Mouse (Mus musculus) neural tube, embryonic 14.5 days (tissue): ENCODE measurements around the gene Slc4a8. TPM values are rescaled to one million over a fixed set of nuclear protein-coding genes. Genes with fewer than 3 reads are reported as not detected.

Experiments
- ATAC-seq: fragments of 200-750 bp; cut with Nextera tagmentation; 2 replicates; pipeline ENCODE4 v1.8.0; 2017; ENCODE audit warnings: low read depth, mild to moderate bottlenecking, moderate TSS enrichment, moderate library complexity
- H3K27ac ChIP-seq: fragments of 300-500 bp; sonication (generic); 2 replicates; pipeline ENCODE4 v1.5.1; 2014; ENCODE audit warnings: low read depth, mild to moderate bottlenecking, control low read depth, low read length, moderate library complexity, mixed read lengths
- H3K27me3 ChIP-seq: fragments of 300-500 bp; sonication (generic); 2 replicates; pipeline ENCODE4 v1.6.1; 2014; ENCODE audit warnings: low read length; ENCODE audit not compliant: control insufficient read depth, insufficient read depth
- H3K36me3 ChIP-seq: fragments of 300-500 bp; sonication (generic); 2 replicates; pipeline ENCODE4 v1.6.1; 2014; ENCODE audit warnings: low read length, mixed read lengths; ENCODE audit not compliant: control insufficient read depth, insufficient read depth
- H3K4me1 ChIP-seq: fragments of 300-500 bp; sonication (generic); 2 replicates; pipeline ENCODE4 v1.6.1; 2014; ENCODE audit warnings: low read length; ENCODE audit not compliant: control insufficient read depth, insufficient read depth
- H3K4me2 ChIP-seq: fragments of 300-500 bp; sonication (generic); 2 replicates; pipeline ENCODE4 v1.6.1; 2014; ENCODE audit warnings: mild to moderate bottlenecking, low read depth, low read length, control low read depth
- H3K4me3 ChIP-seq: fragments of 300-500 bp; sonication (generic); 2 replicates; pipeline ENCODE4 v1.5.1; 2014; ENCODE audit warnings: low read depth, low read length, control low read depth, mixed read lengths
- H3K9ac ChIP-seq: fragments of 300-500 bp; sonication (generic); replicated peaks from 2 replicates; pipeline ENCODE4 v1.6.1; 2014; ENCODE audit warnings: low read depth, mild to moderate bottlenecking, control low read depth, low read length, mixed read lengths
- H3K9me3 ChIP-seq: fragments of 300-500 bp; sonication (generic); 2 replicates; pipeline ENCODE4 v1.6.1; 2016; ENCODE audit warnings: low read length; ENCODE audit not compliant: control insufficient read depth
- WGBS: fragments of 180-500 bp; shearing (Covaris S2); extraction: QIAGEN DNeasy Blood & Tissue Kit; methylation state at CpG from one replicate; pipeline ENCODE4 v1.1.7; 2014; 5-methylcytosine and 5-hydroxymethylcytosine counted together
- polyA plus RNA-seq: library from polyadenylated mRNA; unstranded; fragments of >200 nt; fragmentation: Nextera tagmentation; extraction: Ambion mirVana; gene quantifications from 2 replicates; pipeline ENCODE4 v1.2.1, GENCODE M21; 2014

The Slc4a8 gene
- polyA plus RNA-seq, 1 experiment from 2014 or later, result 30.5 TPM

- Histone ChIP-seq H3K36me3 (no peaks in the 10 kb centered on the region), H3K9ac (no peak overlapping the region), H3K9me3 (no peaks in the 10 kb centered on the region), H3K27ac (no peak overlapping the region), H3K4me3 (no peak overlapping the region), H3K4me2 (no peak overlapping the region), H3K27me3 (no peaks in the 10 kb centered on the region), H3K4me1 (peaks cover 3% of the 10 kb centered on the region; the same call in 1 of the 2 replicates)
- no peak for ATAC-seq
- 60% methylated on average over 10 of the region's 10 CpGs for WGBS
Observed at GRCm38 (mm10) chr15:100749751-100750538, 11.6 kb upstream of the Slc4a8 start.

- no peak overlapping the region for H3K4me2 ChIP-seq
- no peaks in the 10 kb centered on the region for H3K36me3 ChIP-seq
- no peak overlapping the region for H3K4me3 ChIP-seq
- H3K9ac ChIP-seq, result no peak overlapping the region
- no peak overlapping the region for H3K27ac ChIP-seq
- H3K9me3 ChIP-seq, result no peaks in the 10 kb centered on the region
- 75% methylated on average over 2 of the region's 2 CpGs for WGBS
- no peaks in the 10 kb centered on the region for H3K27me3 ChIP-seq
- H3K4me1 ChIP-seq, result peaks cover 5% of the 10 kb centered on the region; the same call in 1 of the 2 replicates
- ATAC-seq, result no peak
Observed at GRCm38 (mm10) chr15:100752439-100752838, 9.1 kb upstream of the Slc4a8 start.

- WGBS, result 58% methylated on average over 5 of the region's 5 CpGs
Observed at GRCm38 (mm10) chr15:100753045-100753444, 8.5 kb upstream of the Slc4a8 start.

GRCm38 (mm10) chr15:100754041-100754440 lies 7.5 kb upstream of the Slc4a8 start:
- Histone ChIP-seq H3K36me3 (no peaks in the 10 kb centered on the region), H3K4me2 (no peak overlapping the region), H3K4me1 (peaks cover 3% of the 10 kb centered on the region; the same call in 1 of the 2 replicates), H3K4me3 (no peak overlapping the region), H3K9ac (no peak overlapping the region), H3K27ac (no peak overlapping the region), H3K27me3 (no peaks in the 10 kb centered on the region), H3K9me3 (no peaks in the 10 kb centered on the region)
- WGBS, result 45% methylated on average over 7 of the region's 7 CpGs
- no peak for ATAC-seq

More at GRCm38 (mm10) chr15:100753045-100753444, 8.5 kb upstream of the Slc4a8 start:
- Histone ChIP-seq H3K4me2 (no peak overlapping the region), H3K27me3 (no peaks in the 10 kb centered on the region), H3K36me3 (no peaks in the 10 kb centered on the region), H3K27ac (no peak overlapping the region), H3K4me1 (peaks cover 3% of the 10 kb centered on the region; the same call in 1 of the 2 replicates), H3K4me3 (no peak overlapping the region), H3K9ac (no peak overlapping the region), H3K9me3 (no peaks in the 10 kb centered on the region)
- no peak for ATAC-seq

- Histone ChIP-seq H3K36me3 (no peaks in the 10 kb centered on the region), H3K4me2 (no peak overlapping the region; the same call in 1 of the 2 replicates), H3K27me3 (no peaks in the 10 kb centered on the region), H3K4me1 (peaks cover 3% of the 10 kb centered on the region; the same call in 1 of the 2 replicates), H3K27ac (no peak overlapping the region; the same call in 1 of the 2 replicates), H3K9me3 (no peaks in the 10 kb centered on the region), H3K9ac (no peak overlapping the region), H3K4me3 (no peak overlapping the region)
- no peak for ATAC-seq
- WGBS, result 12% methylated on average over 11 of the region's 11 CpGs
Observed at GRCm38 (mm10) chr15:100754805-100755497, 6.6 kb upstream of the Slc4a8 start.

- 48% methylated on average over 5 of the region's 8 CpGs for WGBS
- no peak overlapping the region for H3K4me3 ChIP-seq
- H3K36me3 ChIP-seq, result no peaks in the 10 kb centered on the region
- H3K27me3 ChIP-seq, result no peaks in the 10 kb centered on the region
- no peak for ATAC-seq
- no peaks in the 10 kb centered on the region for H3K9me3 ChIP-seq
- H3K4me1 ChIP-seq, result peaks cover 5% of the 10 kb centered on the region; the same call in 1 of the 2 replicates
- no peak overlapping the region for H3K4me2 ChIP-seq
- no peak overlapping the region for H3K9ac ChIP-seq
- H3K27ac ChIP-seq, result no peak overlapping the region
Observed at GRCm38 (mm10) chr15:100755498-100755859, 6.1 kb upstream of the Slc4a8 start.

GRCm38 (mm10) chr15:100755881-100756624 lies 5.5 kb upstream of the Slc4a8 start:
- H3K27me3 ChIP-seq, result no peaks in the 10 kb centered on the region
- no peaks in the 10 kb centered on the region for H3K9me3 ChIP-seq
- H3K9ac ChIP-seq, result no peak overlapping the region
- no peak overlapping the region for H3K4me3 ChIP-seq
- WGBS, result 61% methylated on average over 3 of the region's 3 CpGs
- H3K4me2 ChIP-seq, result no peak overlapping the region
- H3K27ac ChIP-seq, result no peak overlapping the region
- ATAC-seq, result no peak
- H3K36me3 ChIP-seq, result no peaks in the 10 kb centered on the region
- H3K4me1 ChIP-seq, result peaks cover 5% of the 10 kb centered on the region; the same call in 1 of the 2 replicates

- Histone ChIP-seq H3K9me3 (no peaks in the 10 kb centered on the region), H3K9ac (no peak overlapping the region), H3K4me2 (no peak overlapping the region), H3K4me1 (peaks cover 5% of the 10 kb centered on the region; the same call in 1 of the 2 replicates), H3K27me3 (no peaks in the 10 kb centered on the region), H3K4me3 (no peak overlapping the region), H3K27ac (no peak overlapping the region), H3K36me3 (no peaks in the 10 kb centered on the region)
- WGBS, result 2% methylated on average over 7 of the region's 7 CpGs
- no peak for ATAC-seq
Observed at GRCm38 (mm10) chr15:100757527-100757978, 4.0 kb upstream of the Slc4a8 start.
